Mouse (Mus musculus) neutrophil, adult 5-6 weeks (primary cell): Measurements from ENCODE around the gene Acyp1. TPM values are rescaled to one million over a fixed set of nuclear protein-coding genes. Genes with fewer than 3 reads are reported as not detected.

Experiments used
- ATAC-seq: fragments of 151-379, 151-347 bp; 2 replicates; pipeline ENCODE4 v1.8.0; 2017; ENCODE audit warnings: mild to moderate bottlenecking, moderate TSS enrichment; ENCODE audit not compliant: insufficient number of reproducible peaks, poor library complexity, low FRiP score, severe bottlenecking; ENCODE audit errors: extremely low read depth
- total RNA-seq: library from RNA; stranded (forward); fragments of 200-1000 nt; gene quantifications from 2 replicates; pipeline ENCODE4 v1.2.3, GENCODE M21; 2017

Acyp1 gene
- total RNA-seq, 1 experiment from 2014 or later: 32.4 TPM

- peak; percentile 30; the same call in 1 of the 2 replicates for ATAC-seq
Observed at GRCm38 (mm10) chr12:85257008-85257639, 31.1 kb downstream of the Acyp1 start.

- ATAC-seq: no peak
Observed at GRCm38 (mm10) chr12:85256074-85256751, 32.0 kb downstream of the Acyp1 start.

- ATAC-seq: no peak
Observed at GRCm38 (mm10) chr12:85252083-85252482, 36.2 kb downstream of the Acyp1 start.

GRCm38 (mm10) chr12:85237553-85237952 is 50.7 kb downstream of the Acyp1 start:
- no peak for ATAC-seq

GRCm38 (mm10) chr12:85233376-85234358 is 54.6 kb downstream of the Acyp1 start:
- ATAC-seq: no peak

- ATAC-seq: no peak
Observed at GRCm38 (mm10) chr12:85227876-85228599, 60.2 kb downstream of the Acyp1 start.

GRCm38 (mm10) chr12:85227227-85227626 is 61.0 kb downstream of the Acyp1 start:
- ATAC-seq: no peak

Other genes starting within 250 kb of the Acyp1 start
- gene Prox2, start 177.7 kb downstream of the Acyp1 start, total RNA-seq: 1.6 and 5.0 TPM in 2 replicates
- gene Dlst, start 177.6 kb downstream of the Acyp1 start, total RNA-seq: 156 and 173 TPM in 2 replicates
- not detected in 2 replicates for gene Rps6kl1, start 137.2 kb downstream of the Acyp1 start, total RNA-seq
- gene Pgf, start 110.6 kb downstream of the Acyp1 start, total RNA-seq: not detected in 2 replicates
- gene Eif2b2, start 69.0 kb downstream of the Acyp1 start, total RNA-seq: 48.6 and 55.7 TPM in 2 replicates
- 9.6 and 10.1 TPM in 2 replicates for gene Mlh3, start 17.8 kb downstream of the Acyp1 start, total RNA-seq
- gene Zc2hc1c, start 153 bp upstream of the Acyp1 start, total RNA-seq: not detected in 2 replicates
- gene Nek9, start 50.9 kb upstream of the Acyp1 start, total RNA-seq: 44.6 and 47.6 TPM in 2 replicates
- gene Tmed10, start 86.4 kb upstream of the Acyp1 start, total RNA-seq: 89.6 and 92.8 TPM in 2 replicates
- gene Fos, start 185.5 kb upstream of the Acyp1 start, total RNA-seq: 1,256 and 1,280 TPM in 2 replicates